Mouse (Mus musculus) retina, adult 2 months (tissue): ENCODE measurements around the gene Eef2kmt.

Source experiments
- DNase-seq: peaks from one replicate; pipeline ENCODE4 v3.0.0-alpha.2; 2012; ENCODE audit warnings: low read depth, low spot score

Eef2kmt gene

GRCm38 (mm10) chr16:5222140-5222539 lies 33.6 kb downstream of the Eef2kmt start, which contains the start of gene AU021092:
Gene AU021092 (minus strand): TSS chr16:5222299.
- DNase-seq = no peak

GRCm38 (mm10) chr16:5221403-5221802 lies 34.4 kb downstream of the Eef2kmt start:
- DNase-seq = no peak

GRCm38 (mm10) chr16:5217341-5218133 lies 38.2 kb downstream of the Eef2kmt start:
- no peak for DNase-seq

- no peak for DNase-seq
Observed at GRCm38 (mm10) chr16:5216686-5217085, 39.1 kb downstream of the Eef2kmt start.

GRCm38 (mm10) chr16:5214126-5214525 lies 41.7 kb downstream of the Eef2kmt start:
- no peak for DNase-seq

- DNase-seq = no peak
Observed at GRCm38 (mm10) chr16:5212150-5212549, 43.6 kb downstream of the Eef2kmt start.

- no peak for DNase-seq
Observed at GRCm38 (mm10) chr16:5210365-5210764, 45.4 kb downstream of the Eef2kmt start.

GRCm38 (mm10) chr16:5206051-5206450 lies 49.7 kb downstream of the Eef2kmt start:
- DNase-seq = no peak

- DNase-seq = no peak
Observed at GRCm38 (mm10) chr16:5205431-5205970, 50.3 kb downstream of the Eef2kmt start.

- DNase-seq = peak; percentile 85
Observed at GRCm38 (mm10) chr16:5203668-5204433, 51.9 kb downstream of the Eef2kmt start, which contains the start of gene Nagpa. Gene Nagpa (minus strand): TSS chr16:5204012.

- DNase-seq = no peak
Observed at GRCm38 (mm10) chr16:5203200-5203599, 52.6 kb downstream of the Eef2kmt start.

- no peak for DNase-seq
Observed at GRCm38 (mm10) chr16:5202681-5203080, 53.1 kb downstream of the Eef2kmt start.

- no peak for DNase-seq
Observed at GRCm38 (mm10) chr16:5195080-5195479, 60.7 kb downstream of the Eef2kmt start.
